Mouse (Mus musculus): ENCODE measurements around the gene Slc10a1.

Gene Slc10a1

GRCm38 (mm10) chr12:80928881-80929280, 39.6 kb downstream of the Slc10a1 start:
- no peak for DNase-seq (ENCODE audit: low read depth, low spot score)

- DNase-seq (ENCODE audit: low read depth, low spot score) = no peak
Measured at GRCm38 (mm10) chr12:80927518-80927917, 41.0 kb downstream of the Slc10a1 start.

- DNase-seq (ENCODE audit: low read depth, low spot score) = no peak
Measured at GRCm38 (mm10) chr12:80926550-80926949, 42.0 kb downstream of the Slc10a1 start.

- DNase-seq (ENCODE audit: low read depth, low spot score) = no peak
Measured at GRCm38 (mm10) chr12:80925919-80926318, 42.6 kb downstream of the Slc10a1 start.

- no peak for DNase-seq (ENCODE audit: low read depth, low spot score)
Measured at GRCm38 (mm10) chr12:80924205-80924604, 44.3 kb downstream of the Slc10a1 start.

- no peak for DNase-seq (ENCODE audit: low read depth, low spot score)
Measured at GRCm38 (mm10) chr12:80923602-80924001, 44.9 kb downstream of the Slc10a1 start.

GRCm38 (mm10) chr12:80922869-80923268, 45.6 kb downstream of the Slc10a1 start:
- no peak for DNase-seq (ENCODE audit: low read depth, low spot score)

GRCm38 (mm10) chr12:80921301-80921700, 47.2 kb downstream of the Slc10a1 start:
- no peak for DNase-seq (ENCODE audit: low read depth, low spot score)

- no peak for DNase-seq (ENCODE audit: low read depth, low spot score)
Measured at GRCm38 (mm10) chr12:80917764-80918163, 50.7 kb downstream of the Slc10a1 start.

- no peak for DNase-seq (ENCODE audit: low read depth, low spot score)
Measured at GRCm38 (mm10) chr12:80909631-80910030, 58.9 kb downstream of the Slc10a1 start.

All from c-Kit-negative CD71-positive TER-119-positive erythroid progenitor cells, embryonic 14.5 days (primary cell).